Mouse (Mus musculus) embryonic fibroblast, embryonic 13.5 days (primary cell): ENCODE results near the gene Ttyh2.

Experiments used
- CTCF ChIP-seq: IDR thresholded peaks from 2 replicates; pipeline ENCODE4 v1.5.1; 2011; ENCODE audit warnings: mild to moderate bottlenecking, control low read depth, low read length, moderate library complexity, borderline replicate concordance; ENCODE audit not compliant: insufficient read depth
- POLR2A ChIP-seq: IDR thresholded peaks from 2 replicates; pipeline ENCODE4 v1.6.1; 2011; ENCODE audit warnings: low read depth, mild to moderate bottlenecking, control low read depth, low read length, moderate library complexity

DNA sequence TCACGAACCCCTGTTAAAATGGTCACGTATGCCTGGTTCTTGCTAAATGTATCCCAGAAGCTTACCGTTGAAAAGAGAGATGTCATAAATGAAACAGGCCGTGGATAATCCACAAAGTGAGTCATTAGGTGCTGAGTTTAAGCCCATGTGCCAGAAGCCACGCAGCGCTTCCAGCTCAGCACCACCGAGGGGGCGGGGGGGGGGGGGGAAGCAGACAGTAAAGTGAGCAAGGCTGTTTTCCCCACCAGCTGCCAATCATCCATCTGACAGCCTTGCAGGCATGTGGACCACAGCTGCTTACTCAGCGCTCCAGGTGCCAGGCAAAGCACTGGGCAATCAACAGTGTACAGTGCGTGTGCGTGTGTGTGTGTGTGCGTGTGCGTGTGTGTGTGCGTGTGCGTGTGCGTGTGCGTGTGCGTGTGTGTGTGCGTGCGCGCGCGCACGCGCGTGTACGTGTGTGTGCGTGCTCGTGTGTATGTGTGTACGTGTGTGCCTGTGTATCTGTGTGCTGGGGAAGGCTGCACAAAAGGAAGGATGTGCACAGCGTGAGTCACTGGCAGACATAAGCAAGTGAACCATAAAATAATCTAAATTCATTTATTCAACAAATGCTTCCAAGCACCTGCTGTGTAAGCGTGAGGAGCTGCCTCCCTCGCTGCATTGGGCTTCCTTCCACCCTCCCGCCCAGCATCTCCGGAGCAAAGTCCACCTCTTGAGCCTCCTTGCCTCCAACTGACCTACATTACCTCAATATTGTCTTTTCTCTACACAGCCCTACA, 38.3 kb upstream of the Ttyh2 start:
- TF ChIP-seq POLR2A: no peak
- no peak for TF ChIP-seq CTCF
